Mouse (Mus musculus) B cell, adult 62 days (primary cell): ENCODE results near the gene Gm3383. TPM values are rescaled to one million over a fixed set of nuclear protein-coding genes. Genes with fewer than 3 reads are reported as not detected.

Experiments
- total RNA-seq: library from RNA; stranded (reverse); gene quantifications from 4 replicates; pipeline ENCODE4 v1.2.4, GENCODE M21; 2023

Gene Gm3383
- not detected in 4 replicates for total RNA-seq

DNA sequence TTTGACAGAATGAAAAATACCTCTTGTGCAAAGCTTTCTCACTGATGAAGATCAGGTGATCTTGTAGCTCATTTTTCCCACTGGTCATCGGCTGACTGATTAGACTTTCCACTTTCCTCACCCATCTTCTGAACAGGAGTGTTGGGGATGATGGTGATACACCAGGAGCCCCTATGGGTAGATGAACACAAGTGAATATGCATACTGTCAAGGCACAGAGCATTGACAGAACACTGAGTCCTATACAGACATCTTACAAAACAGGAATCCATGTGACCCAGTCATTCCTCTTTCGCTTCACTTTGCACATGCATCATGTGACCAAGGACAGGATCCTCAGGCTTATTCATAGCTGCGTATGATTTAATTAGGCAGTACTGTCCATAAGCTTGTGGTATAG, at the start of gene Gm3383:
Gene Gm3383 (minus strand): TSS at position 101 of the 400 bp plus-strand sequence.

DNA sequence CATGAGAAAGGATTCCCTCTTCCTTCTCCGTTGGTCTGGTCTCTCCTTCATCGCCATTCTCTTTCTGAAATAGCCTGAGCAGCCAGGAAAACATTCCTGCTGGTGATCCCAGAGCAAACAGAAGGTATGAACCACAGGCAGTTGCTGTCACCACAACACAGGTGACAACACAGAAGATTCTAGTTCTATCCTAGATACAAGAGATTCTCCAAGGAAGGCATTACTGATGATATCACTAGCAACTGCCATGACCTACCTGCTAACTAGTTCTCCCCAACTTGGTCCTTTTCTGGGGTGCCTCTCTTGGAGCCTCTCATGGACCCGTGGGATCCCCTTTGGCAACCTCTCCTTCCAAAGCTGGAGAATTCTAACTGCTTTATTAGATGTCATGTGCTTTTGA, 22.4 kb upstream of the Gm3383 start, which contains the start of gene Gm3424:
Gene Gm3424 (minus strand): TSS at position 101 of the 400 bp plus-strand sequence.

DNA sequence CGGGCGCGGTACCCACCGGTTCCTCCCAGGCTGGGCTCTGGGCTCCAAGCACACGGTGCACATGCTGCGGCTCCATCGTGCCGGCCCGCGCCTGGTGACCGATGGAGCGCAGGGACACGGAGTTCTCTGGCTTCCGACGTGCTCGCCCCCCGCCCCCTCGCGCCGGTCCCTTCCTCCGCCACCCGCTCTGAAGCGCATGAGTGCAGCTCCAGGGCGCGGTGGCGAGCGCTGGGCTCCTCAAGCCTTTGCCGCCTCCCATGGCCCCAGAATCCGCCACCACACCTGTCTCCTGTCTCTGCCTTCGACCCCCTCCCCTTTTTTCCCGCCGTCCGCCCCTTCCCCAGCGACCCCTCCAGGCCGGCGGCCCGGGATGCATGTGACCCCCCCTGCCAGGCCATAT, 66.3 kb downstream of the Gm3383 start, which contains the start of gene Gm3373:
Gene Gm3373 (minus strand): TSS at position 101 of the 400 bp plus-strand sequence.

DNA sequence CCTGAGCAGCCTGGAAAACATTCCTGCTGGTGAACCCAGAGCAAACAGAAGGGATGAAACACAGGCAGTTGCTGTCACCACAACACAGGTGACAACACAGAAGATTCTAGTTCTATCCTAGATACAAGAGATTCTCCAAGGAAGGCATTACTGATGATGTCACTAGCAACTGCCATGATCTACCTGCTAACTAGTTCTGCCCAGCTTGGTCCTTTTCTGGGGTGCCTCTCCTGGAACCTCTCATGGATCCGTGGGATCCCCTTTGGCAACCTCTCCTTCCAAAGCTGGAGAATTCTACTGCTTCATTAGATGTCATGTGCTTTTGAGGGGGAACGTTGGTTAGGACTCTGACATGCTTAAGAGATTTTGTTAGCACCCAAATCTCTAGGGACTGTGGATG, 120.4 kb downstream of the Gm3383 start, which contains the start of gene Gm9603:
Gene Gm9603 (minus strand): TSS at position 101 of the 400 bp plus-strand sequence.

DNA sequence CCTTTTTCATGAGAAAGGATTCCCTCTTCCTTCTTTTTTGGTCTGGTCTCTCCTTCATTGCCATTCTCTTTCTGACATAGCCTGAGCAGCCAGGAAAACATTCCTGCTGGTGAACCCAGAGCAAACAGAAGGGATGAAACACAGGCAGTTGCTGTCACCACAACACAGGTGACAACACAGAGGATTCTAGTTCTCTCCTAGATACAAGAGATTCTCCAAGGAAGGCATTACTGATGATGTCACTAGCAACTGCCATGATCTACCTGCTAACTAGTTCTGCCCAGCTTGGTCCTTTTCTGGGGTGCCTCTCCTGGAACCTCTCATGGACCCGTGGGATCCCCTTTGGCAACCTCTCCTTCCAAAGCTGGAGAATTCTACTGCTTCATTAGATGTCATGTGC, 174.9 kb downstream of the Gm3383 start, which contains the start of gene Gm8265:
Gene Gm8265 (minus strand): TSS at position 101 of the 400 bp plus-strand sequence.

Other genes with a start within 250 kb of the Gm3383 start
- not detected in 4 replicates for gene Gm8265, start 175.0 kb downstream of the Gm3383 start, total RNA-seq
- not detected in 4 replicates for gene Gm9603, start 120.5 kb downstream of the Gm3383 start, total RNA-seq
- not detected in 4 replicates for gene Gm3373, start 66.4 kb downstream of the Gm3383 start, total RNA-seq
- not detected in 4 replicates for gene Gm3424, start 22.3 kb upstream of the Gm3383 start, total RNA-seq
- gene Gm8237, start 72.4 kb upstream of the Gm3383 start, total RNA-seq: not detected in 4 replicates
- not detected in 4 replicates for gene Gm3248, start 153.8 kb upstream of the Gm3383 start, total RNA-seq
- not detected in 4 replicates for gene Gm3453, start 171.2 kb upstream of the Gm3383 start, total RNA-seq